Mouse (Mus musculus) stomach, embryonic 15.5 days (tissue): ENCODE measurements around the gene Obp1b. TPM values are rescaled to one million over a fixed set of nuclear protein-coding genes. Genes with fewer than 3 reads are reported as not detected.
"Not testable (repeated sequence)": the region's sequence is repeated elsewhere in the genome, so short reads cannot be mapped to it uniquely, and the experiment has no call there.

Experiments
- ATAC-seq: fragments of 200-750 bp; cut with Nextera tagmentation; 2 replicates; pipeline ENCODE4 v1.8.0; 2017; ENCODE audit warnings: low read depth, moderate number of reproducible peaks, moderate TSS enrichment; ENCODE audit not compliant: insufficient read depth, low FRiP score
- H3K27ac ChIP-seq: fragments of 300-500 bp; sonication (generic); 2 replicates; pipeline ENCODE4 v1.5.1; 2015; ENCODE audit warnings: mild to moderate bottlenecking, inconsistent platforms
- H3K27me3 ChIP-seq: fragments of 300-500 bp; sonication (generic); replicated peaks from 2 replicates; pipeline ENCODE4 v1.6.1; 2015; ENCODE audit warnings: inconsistent platforms
- H3K36me3 ChIP-seq: fragments of 300-500 bp; sonication (generic); 2 replicates; pipeline ENCODE4 v1.6.1; 2015; ENCODE audit warnings: inconsistent platforms
- H3K4me1 ChIP-seq: fragments of 300-500 bp; sonication (generic); 2 replicates; pipeline ENCODE4 v1.6.1; 2015; ENCODE audit warnings: inconsistent platforms
- H3K4me2 ChIP-seq: fragments of 300-500 bp; sonication (generic); 2 replicates; pipeline ENCODE4 v1.6.1; 2015; ENCODE audit warnings: mild to moderate bottlenecking, inconsistent platforms
- H3K4me3 ChIP-seq: fragments of 300-500 bp; sonication (generic); replicated peaks from 2 replicates; pipeline ENCODE4 v1.5.1; 2015; ENCODE audit warnings: inconsistent platforms
- H3K9ac ChIP-seq: fragments of 300-500 bp; sonication (generic); 2 replicates; pipeline ENCODE4 v1.6.1; 2015; ENCODE audit warnings: inconsistent platforms
- H3K9me3 ChIP-seq: fragments of 300-500 bp; sonication (generic); 2 replicates; pipeline ENCODE4 v1.6.1; 2016; ENCODE audit warnings: inconsistent platforms
- WGBS: fragments of 180-500 bp; shearing (Covaris S2); methylation state at CpG from one replicate; pipeline ENCODE4 v1.1.7; 2015; 5-methylcytosine and 5-hydroxymethylcytosine counted together
- polyA plus RNA-seq: library from polyadenylated mRNA; unstranded; fragments of >200 nt; fragmentation: Nextera tagmentation; extraction: Ambion mirVana; gene quantifications from 2 replicates; pipeline ENCODE4 v1.2.1, GENCODE M21; 2015

Gene Obp1b
- polyA plus RNA-seq, result not detected in 2 replicates

DNA sequence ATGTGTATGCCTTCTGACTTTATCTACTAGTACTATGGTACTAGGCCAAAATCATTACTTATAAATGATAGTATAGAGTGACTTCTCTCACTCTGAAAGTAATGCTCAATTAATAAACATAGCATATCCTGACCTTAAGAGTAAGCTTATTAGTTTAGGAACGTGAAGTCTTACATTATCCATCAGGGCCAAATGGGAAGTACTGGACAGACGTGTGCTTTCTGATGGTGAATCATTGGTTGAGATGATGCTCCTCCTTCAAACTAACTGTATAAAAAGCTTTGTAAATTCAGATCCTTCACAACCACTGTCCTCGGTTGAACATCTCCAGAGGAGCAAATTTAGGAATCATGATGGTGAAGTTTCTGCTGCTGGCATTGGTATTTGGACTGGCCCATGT is at the start of gene Obp1b:
Gene Obp1b (plus strand): TSS at position 301 of the 400 bp plus-strand sequence.
- no CpG with 5 or more reads among the region's 3 CpGs for WGBS

GRCm38 (mm10) chrX:78202220-78202619 is 15.6 kb downstream of the Obp1b start:
- not testable (repeated sequence) for ATAC-seq, H3K4me2 ChIP-seq, H3K36me3 ChIP-seq, H3K4me3 ChIP-seq, H3K9ac ChIP-seq, H3K9me3 ChIP-seq, H3K27me3 ChIP-seq, H3K27ac ChIP-seq, H3K4me1 ChIP-seq
- WGBS, result 62% methylated on average over 1 of the region's 1 CpGs

More for the DNA sequence above, at the start of gene Obp1b:
- not testable (repeated sequence) for H3K36me3 ChIP-seq, H3K9me3 ChIP-seq, H3K9ac ChIP-seq, H3K4me2 ChIP-seq, H3K4me3 ChIP-seq, H3K27me3 ChIP-seq, H3K4me1 ChIP-seq, ATAC-seq, H3K27ac ChIP-seq

- WGBS, result 88% methylated on average over 5 of the region's 5 CpGs
Measured at GRCm38 (mm10) chrX:78202829-78203228, 16.3 kb downstream of the Obp1b start.

More at GRCm38 (mm10) chrX:78202829-78203228, 16.3 kb downstream of the Obp1b start:
- Histone ChIP-seq H3K4me3 (no peak overlapping the region), H3K9me3 (no peaks in the 10 kb centered on the region), H3K27me3 (no peaks in the 10 kb centered on the region), H3K4me2 (no peak overlapping the region), H3K27ac (no peak overlapping the region), H3K36me3 (no peaks in the 10 kb centered on the region), H3K9ac (no peak overlapping the region), H3K4me1 (no peaks in the 10 kb centered on the region)
- ATAC-seq, result no peak

Other genes with a start within 250 kb of the Obp1b start
- gene Obp1a, start 95.4 kb upstream of the Obp1b start, polyA plus RNA-seq, result not detected in 2 replicates
- not detected in 2 replicates for gene Gm5938, start 61.3 kb upstream of the Obp1b start, polyA plus RNA-seq
- gene Gm14743, start 59.1 kb downstream of the Obp1b start, polyA plus RNA-seq, result not detected in 2 replicates
- gene 4930480E11Rik, start 182.9 kb downstream of the Obp1b start, polyA plus RNA-seq, result not detected in 2 replicates